Mouse (Mus musculus) leukemia stem cell, adult 10-12 weeks (primary cell): ENCODE results near the gene Smg5. TPM values are rescaled to one million over a fixed set of nuclear protein-coding genes. Genes with fewer than 3 reads are reported as not detected.

Source experiments
- polyA plus RNA-seq: library from polyadenylated mRNA; stranded (reverse); fragments of >175 nt; gene quantifications from 2 replicates; pipeline ENCODE4 v1.2.3, GENCODE M21; 2012; ENCODE audit warnings: low replicate concordance

Gene Smg5
- polyA plus RNA-seq = 91.7 and 114 TPM in 2 replicates

DNA sequence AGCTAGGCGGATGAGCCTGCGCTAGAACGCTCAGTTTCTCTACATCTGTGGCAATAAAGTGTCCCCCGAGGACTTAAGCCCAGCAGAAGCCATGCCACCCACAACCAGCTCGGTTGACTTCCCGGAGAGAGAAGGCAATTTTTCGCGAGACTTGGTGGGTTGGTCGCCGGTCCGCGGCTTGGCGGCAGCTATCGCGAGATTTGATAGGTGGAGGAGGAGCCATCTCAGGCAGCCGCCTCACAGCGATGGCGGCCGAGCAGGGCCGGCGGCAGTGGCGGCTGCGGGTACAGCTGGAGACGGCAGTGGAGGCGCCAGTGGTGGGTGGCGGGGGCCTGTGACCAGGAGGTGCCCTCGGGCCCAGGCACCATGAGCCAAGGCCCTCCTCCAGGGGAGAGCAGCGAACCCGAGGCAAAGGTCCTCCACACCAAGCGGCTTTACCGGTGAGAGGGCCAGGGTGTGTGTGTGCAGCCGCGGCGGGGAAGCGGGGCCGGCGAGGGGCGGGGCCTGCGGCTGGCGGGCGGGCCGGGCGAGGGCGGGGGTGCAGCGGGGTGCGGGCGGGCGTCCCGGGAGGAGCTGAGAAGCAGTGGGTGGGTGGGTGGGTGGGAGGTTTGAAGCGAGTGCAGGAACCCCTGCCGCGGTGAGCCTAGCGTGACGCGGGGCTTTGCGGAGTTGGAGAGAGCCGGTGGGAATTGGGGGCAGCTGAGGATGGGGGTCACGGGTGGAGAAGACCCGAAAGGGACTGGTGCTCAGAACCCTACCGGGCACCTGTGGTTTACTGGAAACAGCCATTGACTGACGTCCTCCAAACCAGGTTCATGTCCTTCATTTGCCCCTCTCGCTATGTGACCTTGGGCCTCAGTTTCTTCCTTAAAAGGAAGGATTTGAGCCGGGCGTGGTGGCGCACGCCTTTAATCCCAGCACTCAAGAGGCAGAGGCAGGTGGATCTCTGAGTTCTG is at the start of gene Smg5, which contains the start of gene Tmem79:
Smg5 (plus strand) TSS at position 203 of the 956 bp plus-strand sequence.
Tmem79 (minus strand) TSS at position 91 of the 956 bp plus-strand sequence.

DNA sequence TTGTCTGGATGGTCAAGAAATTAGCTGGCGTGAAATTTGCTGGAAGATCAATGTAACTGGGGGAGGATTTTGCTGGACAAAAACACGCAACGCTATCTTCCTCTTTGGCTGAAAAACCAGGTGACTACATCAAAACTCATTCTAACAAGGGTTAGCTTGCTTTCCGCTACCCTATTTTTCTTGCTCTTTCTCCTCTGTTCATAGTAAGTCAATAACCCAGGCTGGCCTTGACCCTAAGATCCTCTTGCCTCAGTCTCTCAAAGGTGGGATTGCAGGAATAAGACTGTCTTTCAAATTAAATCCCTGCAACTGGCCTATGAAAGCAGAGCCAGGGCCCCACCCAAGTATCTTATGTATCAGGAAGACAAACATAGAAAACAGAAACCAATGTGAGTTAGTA is 49.0 kb upstream of the Smg5 start, which contains the start of gene Gm38392:
Gm38392 (minus strand) TSS at position 101 of the 400 bp plus-strand sequence.

DNA sequence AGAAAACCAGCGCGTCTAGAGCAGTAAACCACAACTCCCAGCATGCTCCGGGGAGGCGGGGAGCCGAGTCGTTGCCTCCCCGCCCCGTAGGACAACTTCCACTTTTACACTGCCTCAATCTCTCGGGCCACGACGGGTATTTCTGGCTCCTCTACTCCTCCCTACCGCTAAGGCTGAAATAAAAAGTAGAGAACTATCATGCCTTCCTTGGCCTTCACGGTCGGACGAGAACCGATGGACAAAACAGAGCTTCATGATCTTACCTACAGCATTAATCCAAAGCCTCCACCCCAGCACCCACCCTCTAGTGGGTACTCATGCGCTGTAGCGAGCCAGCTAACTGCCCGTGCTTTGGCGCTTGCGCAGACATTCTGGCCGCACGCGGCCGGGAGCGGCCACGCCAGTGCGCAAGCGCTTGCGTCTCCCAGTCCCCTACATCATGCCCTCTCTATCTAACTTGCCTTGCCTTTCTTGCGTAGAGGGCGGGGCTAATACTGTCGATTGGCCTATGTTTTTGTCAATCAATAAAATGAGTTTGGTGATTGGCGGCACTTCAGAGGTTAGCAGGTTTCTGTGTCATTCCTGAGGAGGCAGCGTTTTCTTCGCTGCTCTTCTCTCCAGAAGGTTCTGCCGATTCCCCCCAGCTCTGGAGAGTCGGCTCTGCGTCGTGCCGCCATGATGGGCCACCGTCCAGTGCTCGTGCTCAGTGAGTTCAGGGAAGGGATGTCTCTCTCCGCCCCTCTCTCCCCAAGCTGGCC is 39.3 kb upstream of the Smg5 start, which contains the start of the genes Tsacc and Cct3:
Tsacc (minus strand) TSS at position 439 of the 758 bp plus-strand sequence.
Cct3 (plus strand) TSS at position 556 of the 758 bp plus-strand sequence.

DNA sequence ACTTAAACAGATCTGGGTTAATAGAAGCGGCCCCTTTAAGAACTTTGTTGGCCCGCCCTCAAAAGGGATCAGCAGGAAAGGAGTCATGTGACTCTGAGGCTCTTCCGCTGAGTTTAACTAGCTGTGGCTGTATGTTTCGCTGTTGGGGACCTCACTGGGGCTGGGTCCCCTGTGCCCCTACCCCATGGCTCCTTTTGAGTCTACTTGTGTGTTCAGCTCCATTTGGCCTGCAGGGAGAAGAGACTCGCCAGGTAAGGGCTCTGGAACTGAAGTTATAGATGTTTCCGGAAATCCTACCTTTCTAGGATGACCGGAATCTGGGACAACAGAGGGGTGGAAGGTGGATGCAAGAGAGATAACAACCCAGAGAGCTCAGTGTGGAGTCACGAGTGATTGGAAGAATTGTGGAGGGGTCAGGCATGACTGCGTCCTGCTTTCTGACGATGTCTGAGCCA is 11.1 kb upstream of the Smg5 start, which contains the start of gene Glmp:
Glmp (plus strand) TSS at position 73 of the 455 bp plus-strand sequence.

DNA sequence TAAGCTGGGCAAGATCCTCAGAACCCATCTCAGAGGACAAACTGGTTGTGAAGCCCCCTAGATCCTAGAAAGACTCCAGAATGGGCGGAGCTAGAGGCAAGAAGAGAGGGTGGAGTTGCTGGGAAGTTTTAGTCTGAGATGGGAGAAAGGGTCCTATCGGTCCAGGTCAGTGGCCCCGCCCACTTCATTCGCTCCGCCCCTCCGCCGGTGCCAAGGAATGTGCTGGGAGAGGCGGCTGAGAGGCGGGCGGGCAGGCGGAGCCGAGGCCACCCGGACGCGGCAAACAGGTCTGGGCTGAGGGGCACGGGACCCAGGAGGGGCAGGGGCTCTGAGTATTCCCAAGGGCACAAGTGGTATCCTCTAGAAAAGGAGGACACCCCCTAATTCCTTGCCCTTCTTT is 28.3 kb downstream of the Smg5 start, which contains the start of gene Paqr6:
Paqr6 (plus strand) TSS at position 248 of the 400 bp plus-strand sequence.

DNA sequence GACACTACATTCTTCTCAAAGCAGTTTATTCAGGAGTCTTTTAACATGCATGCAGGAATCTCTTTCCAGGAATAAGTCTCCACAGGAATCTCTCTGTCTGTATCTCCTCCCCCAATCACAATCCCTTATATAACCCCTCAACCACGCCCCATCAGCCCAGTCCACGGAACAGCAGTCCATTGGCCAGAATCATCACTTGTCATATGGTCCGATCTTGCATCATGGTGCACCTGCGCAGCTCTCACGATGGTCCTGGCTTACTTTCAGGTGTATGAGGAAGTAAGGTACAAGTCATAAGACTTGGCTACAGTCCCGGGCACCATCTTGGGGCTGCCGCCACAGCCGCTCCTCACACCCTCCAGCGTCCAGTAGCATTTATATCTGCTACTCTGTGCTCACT is 36.6 kb downstream of the Smg5 start, which contains the start of gene Bglap3:
Bglap3 (minus strand) TSS at position 101 of the 400 bp plus-strand sequence.

DNA sequence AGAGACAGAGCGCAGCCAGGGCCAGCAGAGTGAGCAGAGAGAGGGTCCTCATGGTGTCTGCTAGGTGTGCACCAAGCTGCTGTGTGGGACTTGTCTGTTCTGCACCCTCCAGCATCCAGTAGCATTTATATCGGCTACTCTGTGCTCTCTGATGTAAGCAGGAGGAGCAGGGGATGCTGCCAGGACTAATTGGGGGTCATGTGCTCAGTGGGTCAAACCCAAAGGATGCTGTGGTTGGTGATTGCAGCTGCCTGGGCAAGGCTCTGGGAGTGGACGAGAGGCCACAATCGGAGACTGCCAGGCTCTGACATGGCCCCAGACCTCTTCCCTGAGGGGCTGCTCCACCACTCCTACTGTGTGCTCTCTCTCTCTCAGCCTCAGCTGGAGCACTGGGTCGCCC is 42.5 kb downstream of the Smg5 start, which contains the start of gene Bglap2:
Bglap2 (minus strand) TSS at position 101 of the 400 bp plus-strand sequence.

DNA sequence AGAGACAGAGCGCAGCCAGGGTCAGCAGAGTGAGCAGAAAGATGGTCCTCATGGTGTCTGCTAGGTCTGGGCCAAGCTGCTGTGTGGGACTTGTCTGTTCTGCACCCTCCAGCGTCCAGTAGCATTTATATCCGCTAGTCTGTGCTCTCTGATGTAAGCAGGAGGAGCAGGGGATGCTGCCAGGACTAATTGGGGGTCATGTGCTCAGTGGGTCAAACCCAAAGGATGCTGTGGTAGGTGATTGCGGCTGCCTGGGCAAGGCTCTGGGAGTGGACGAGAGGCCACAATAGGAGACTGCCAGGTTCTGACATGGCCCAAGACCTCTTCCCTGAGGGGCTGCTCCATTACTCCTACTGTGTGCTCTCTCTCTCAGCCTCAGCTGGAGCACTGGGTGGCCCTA is 48.3 kb downstream of the Smg5 start, which contains the start of gene Bglap:
Bglap (minus strand) TSS at position 101 of the 400 bp plus-strand sequence.

DNA sequence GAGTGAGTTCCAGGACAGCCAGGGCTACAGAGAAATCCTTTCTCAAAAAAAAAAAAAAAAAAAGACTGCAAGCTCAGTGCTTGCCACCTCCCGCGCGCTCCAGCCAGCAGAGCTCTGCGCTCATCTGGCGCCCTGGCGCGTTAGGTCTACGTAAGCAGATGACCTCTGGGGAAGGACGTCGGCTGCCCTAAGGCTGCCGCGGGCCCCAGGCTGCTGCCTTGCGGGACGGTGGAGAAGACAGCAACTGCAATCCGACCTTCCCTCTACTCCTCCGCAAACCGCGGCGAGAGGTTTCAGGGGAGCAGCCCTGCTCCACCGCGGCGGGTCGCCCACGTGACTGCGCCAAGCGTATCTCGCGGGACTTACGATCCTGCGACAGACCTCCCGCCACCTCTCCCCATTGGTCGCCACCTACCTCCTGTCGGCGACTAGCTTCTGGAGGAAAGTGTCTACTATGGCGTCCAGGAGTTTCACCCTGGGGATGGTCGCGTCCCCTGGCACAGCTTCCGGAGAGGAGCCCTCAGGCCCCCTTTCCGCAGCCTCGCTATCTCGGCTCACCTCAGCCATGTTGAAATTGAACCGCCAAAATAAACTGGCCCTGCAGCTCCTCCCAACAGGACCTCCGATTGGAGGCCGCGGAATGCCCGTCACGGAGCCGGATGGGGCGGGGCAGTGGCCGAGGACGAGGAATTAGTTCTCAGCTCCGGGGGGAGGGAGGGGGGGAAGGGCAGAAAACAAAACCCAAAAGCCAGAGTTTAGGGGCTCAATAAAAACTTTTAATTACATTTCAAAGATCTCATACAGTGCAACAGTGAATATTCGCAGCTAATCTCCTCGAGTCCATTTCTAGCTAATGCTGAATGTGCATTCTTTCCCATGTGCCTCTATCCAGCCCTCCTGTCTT is 73.9 kb downstream of the Smg5 start, which contains the start of gene Pmf1:
Pmf1 (minus strand) TSS at position 591 of the 904 bp plus-strand sequence.

Other genes with a start within 250 kb of the Smg5 start
- gene Mef2d, start 193.9 kb upstream of the Smg5 start, polyA plus RNA-seq = 122 and 139 TPM in 2 replicates
- 0.09 TPM in 1 of 2 replicates, not detected in the other for gene Rhbg, start 81.6 kb upstream of the Smg5 start, polyA plus RNA-seq
- not detected in 2 replicates for gene Gm38392, start 49.0 kb upstream of the Smg5 start, polyA plus RNA-seq
- gene Tsacc, start 39.3 kb upstream of the Smg5 start, polyA plus RNA-seq = 0.58 and 0.66 TPM in 2 replicates
- gene Cct3, start 39.1 kb upstream of the Smg5 start, polyA plus RNA-seq = 11.4 and 21.3 TPM in 2 replicates
- 14.5 and 95.1 TPM in 2 replicates for gene Glmp, start 11.2 kb upstream of the Smg5 start, polyA plus RNA-seq
- gene Tmem79, start 112 bp upstream of the Smg5 start, polyA plus RNA-seq = 0.21 and 3.1 TPM in 2 replicates
- gene Paqr6, start 28.3 kb downstream of the Smg5 start, polyA plus RNA-seq = 0.55 and 0.57 TPM in 2 replicates
- gene Bglap3, start 36.5 kb downstream of the Smg5 start, polyA plus RNA-seq = not detected in 2 replicates
- not detected in 2 replicates for gene Bglap2, start 42.4 kb downstream of the Smg5 start, polyA plus RNA-seq
- 0.51 TPM in 1 of 2 replicates, not detected in the other for gene Bglap, start 48.2 kb downstream of the Smg5 start, polyA plus RNA-seq
- gene Pmf1, start 74.1 kb downstream of the Smg5 start, polyA plus RNA-seq = 95.1 and 190 TPM in 2 replicates
- gene Slc25a44, start 88.9 kb downstream of the Smg5 start, polyA plus RNA-seq = 4.0 and 23.4 TPM in 2 replicates
- 48.8 and 91.1 TPM in 2 replicates for gene Sema4a, start 124.9 kb downstream of the Smg5 start, polyA plus RNA-seq
- 591 and 773 TPM in 2 replicates for gene Lmna, start 173.7 kb downstream of the Smg5 start, polyA plus RNA-seq
- 1.4 TPM in 2 replicates for gene Mex3a, start 196.1 kb downstream of the Smg5 start, polyA plus RNA-seq
- 0.39 TPM in 1 of 2 replicates, not detected in the other for gene Rab25, start 212.0 kb downstream of the Smg5 start, polyA plus RNA-seq
- gene Lamtor2, start 216.8 kb downstream of the Smg5 start, polyA plus RNA-seq = 19.8 and 57.6 TPM in 2 replicates
- 75.8 and 121 TPM in 2 replicates for gene Ubqln4, start 217.5 kb downstream of the Smg5 start, polyA plus RNA-seq
- 37.4 and 416 TPM in 2 replicates for gene Ssr2, start 239.6 kb downstream of the Smg5 start, polyA plus RNA-seq